Mouse (Mus musculus): ENCODE results near the gene Pigf. TPM values are rescaled to one million over a fixed set of nuclear protein-coding genes. Genes with fewer than 3 reads are reported as not detected.

Pigf gene
- polyA plus RNA-seq, 1 experiment from 2014 or later, result 31.1 TPM

DNA sequence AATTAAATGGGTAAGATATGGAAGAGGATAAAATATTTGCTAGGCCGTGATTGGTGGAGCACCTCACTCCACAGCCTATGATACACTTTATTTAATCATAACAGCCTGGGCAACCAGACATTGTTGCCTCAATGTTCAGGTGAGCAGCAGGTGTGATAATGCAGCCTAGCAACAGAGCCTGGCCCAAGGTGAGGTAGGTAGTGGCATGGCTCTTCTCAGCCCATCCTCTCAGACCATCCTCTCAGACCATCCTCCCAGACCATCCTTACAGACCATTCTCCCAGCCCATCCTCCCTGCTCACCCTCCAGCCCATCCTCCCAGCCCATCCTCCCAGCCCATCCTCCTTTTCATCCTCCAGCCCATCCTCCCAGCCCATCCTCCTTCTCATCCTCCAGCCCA, 26.4 kb upstream of the Pigf start:
- Histone ChIP-seq H3K27me3 (ENCODE audit: insufficient read depth, low read length) (no peaks in the 10 kb centered on the region), H3K9ac (no peak overlapping the region), H3K27ac (ENCODE audit: low read depth) (no peak overlapping the region), H3K9me3 (ENCODE audit: low read depth, low read length) (no peaks in the 10 kb centered on the region), H3K4me2 (no peak overlapping the region), H3K4me3 (ENCODE audit: low read depth, low read length) (no peak overlapping the region), H3K36me3 (ENCODE audit: insufficient read depth) (no peaks in the 10 kb centered on the region), H3K4me1 (ENCODE audit: insufficient read depth) (0 out of 2 replicates have a peak, but pooled peaks cover 5% of the 10 kb centered on the region)
- DNase-seq (no peak), ATAC-seq (ENCODE audit: insufficient read depth) (no peak)
- 84% methylated on average over 1 of the region's 1 CpGs for WGBS
- TF ChIP-seq CTCF (IDR thresholded peaks at IDR 0.05; ENCODE audit: low read depth), result no peak

DNA sequence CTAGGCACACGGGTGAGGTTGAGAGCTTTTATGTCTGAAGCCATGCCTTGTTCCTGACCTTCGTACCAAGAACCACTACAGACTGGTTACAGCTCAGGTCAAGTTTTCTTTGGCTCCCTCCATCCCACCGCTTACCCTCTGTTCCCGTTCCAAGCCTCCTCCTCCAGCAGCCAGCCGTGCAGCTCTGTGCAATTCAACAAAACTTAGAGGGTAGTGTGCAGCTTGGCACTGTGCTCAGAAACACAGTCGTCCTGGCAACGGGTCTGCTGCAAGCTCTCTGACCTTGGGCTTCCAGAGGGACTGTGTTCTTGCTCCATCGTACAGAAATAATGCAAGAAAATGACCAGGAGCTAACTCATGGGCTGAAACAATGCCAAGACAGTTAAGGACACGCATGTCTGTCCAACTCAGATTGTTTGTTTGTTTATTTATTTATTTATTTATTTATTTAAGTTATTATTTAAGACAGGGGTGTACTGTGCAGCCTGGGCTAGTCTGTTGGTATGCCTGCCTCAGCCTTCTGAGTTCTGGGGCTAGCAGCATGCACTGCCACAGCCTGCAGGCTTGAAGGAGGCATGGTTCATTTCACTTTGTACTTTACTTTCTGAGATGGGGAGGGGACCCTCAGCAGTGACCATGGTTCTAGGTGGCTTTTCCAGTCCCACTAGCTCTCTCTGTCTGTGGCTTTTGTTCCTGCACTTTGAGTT, 25.4 kb upstream of the Pigf start:
- Histone ChIP-seq H3K27ac (ENCODE audit: low read depth) (no peak overlapping the region), H3K36me3 (ENCODE audit: insufficient read depth) (no peaks in the 10 kb centered on the region), H3K9ac (no peak overlapping the region), H3K4me3 (ENCODE audit: low read depth, low read length) (no peak overlapping the region), H3K4me1 (ENCODE audit: insufficient read depth) (0 out of 2 replicates have a peak, but pooled peaks cover 5% of the 10 kb centered on the region), H3K27me3 (ENCODE audit: insufficient read depth, low read length) (no peaks in the 10 kb centered on the region), H3K9me3 (ENCODE audit: low read depth, low read length) (no peaks in the 10 kb centered on the region), H3K4me2 (no peak overlapping the region)
- DNase-seq, result peak; percentile 59
- 53% methylated on average over 9 of the region's 9 CpGs for WGBS
- no peak for TF ChIP-seq CTCF (IDR thresholded peaks at IDR 0.05; ENCODE audit: low read depth)
- ATAC-seq (ENCODE audit: insufficient read depth), result peak; percentile 52; the same call in 1 of the 2 replicates

DNA sequence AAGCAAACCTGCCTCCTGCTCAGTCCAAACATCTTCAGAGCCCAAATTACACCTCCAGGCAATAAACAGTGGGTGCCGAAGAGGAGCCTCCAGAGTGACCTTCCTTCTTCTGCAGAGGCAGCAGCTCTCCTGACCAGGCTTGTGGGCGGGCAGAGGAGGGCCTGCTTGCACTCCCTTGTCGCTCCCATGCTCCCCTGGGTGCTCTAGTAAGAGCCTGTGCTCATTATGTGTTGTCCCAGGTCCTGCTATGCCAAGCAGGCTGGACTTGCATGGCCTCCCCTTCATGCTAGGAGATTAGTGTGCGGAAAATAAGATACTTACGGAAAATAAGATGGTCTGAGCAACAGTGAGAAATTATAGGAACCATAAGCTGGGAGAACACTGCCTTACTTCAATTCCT, 24.5 kb upstream of the Pigf start:
- WGBS, result 64% methylated on average over 5 of the region's 5 CpGs
- Histone ChIP-seq H3K4me2 (no peak overlapping the region), H3K9ac (no peak overlapping the region), H3K27ac (ENCODE audit: low read depth) (no peak overlapping the region), H3K4me1 (ENCODE audit: insufficient read depth) (no peaks in the 10 kb centered on the region), H3K36me3 (ENCODE audit: insufficient read depth) (no peaks in the 10 kb centered on the region), H3K4me3 (ENCODE audit: low read depth, low read length) (no peak overlapping the region), H3K27me3 (ENCODE audit: insufficient read depth, low read length) (no peaks in the 10 kb centered on the region), H3K9me3 (ENCODE audit: low read depth, low read length) (no peaks in the 10 kb centered on the region)
- no peak for TF ChIP-seq CTCF (IDR thresholded peaks at IDR 0.05; ENCODE audit: low read depth)
- DNase-seq (no peak), ATAC-seq (ENCODE audit: insufficient read depth) (no peak)

DNA sequence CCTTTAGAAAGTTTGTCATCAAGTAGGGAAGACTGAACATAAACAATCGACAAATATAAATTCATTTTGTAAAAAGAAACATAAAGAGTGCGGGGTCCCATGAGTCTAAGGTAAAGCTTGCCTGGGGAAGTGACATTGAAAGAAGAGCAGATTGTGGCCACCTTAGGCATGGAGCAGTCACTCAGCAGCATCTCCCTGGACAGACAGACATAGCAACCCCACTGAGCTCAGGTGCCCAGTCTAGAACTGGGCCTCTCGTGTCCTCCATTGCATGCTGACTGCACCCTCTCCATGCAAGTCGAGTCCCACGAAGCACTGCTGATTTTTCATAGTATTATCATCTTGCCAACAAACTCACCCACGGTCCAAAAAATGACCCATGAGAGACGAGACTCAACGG, 19.6 kb upstream of the Pigf start:
- Histone ChIP-seq H3K36me3 (ENCODE audit: insufficient read depth) (no peaks in the 10 kb centered on the region), H3K4me1 (ENCODE audit: insufficient read depth) (no peaks in the 10 kb centered on the region), H3K9me3 (ENCODE audit: low read depth, low read length) (no peaks in the 10 kb centered on the region), H3K9ac (no peak overlapping the region), H3K4me3 (ENCODE audit: low read depth, low read length) (no peak overlapping the region), H3K27ac (ENCODE audit: low read depth) (no peak overlapping the region), H3K4me2 (no peak overlapping the region), H3K27me3 (ENCODE audit: insufficient read depth, low read length) (no peaks in the 10 kb centered on the region)
- ATAC-seq (ENCODE audit: insufficient read depth), result peak; percentile 39; the same call in 1 of the 2 replicates
- WGBS, result 73% methylated on average over 8 of the region's 8 CpGs
- no peak for TF ChIP-seq CTCF (IDR thresholded peaks at IDR 0.05; ENCODE audit: low read depth)
- no peak for DNase-seq

DNA sequence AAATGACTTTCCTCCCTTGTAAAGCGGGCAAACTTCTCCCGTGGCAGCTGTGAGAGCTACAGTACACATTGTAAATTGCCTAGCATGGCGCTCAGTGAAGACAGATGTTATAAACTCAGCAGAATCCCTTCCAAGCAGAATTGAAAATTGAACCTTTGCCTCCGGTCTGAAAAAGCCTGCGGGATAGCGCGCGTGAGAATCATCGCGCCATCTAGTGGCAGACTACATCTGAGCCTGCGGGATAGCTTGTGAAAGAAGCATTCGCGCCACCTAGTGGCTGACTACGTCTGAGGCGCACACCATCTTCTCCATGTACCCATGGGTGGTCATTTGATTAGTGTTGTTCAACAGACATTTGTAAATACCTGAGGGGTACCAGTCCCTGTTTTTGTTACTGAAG, 19.2 kb upstream of the Pigf start:
- Histone ChIP-seq H3K9me3 (ENCODE audit: low read depth, low read length) (no peaks in the 10 kb centered on the region), H3K4me1 (ENCODE audit: insufficient read depth) (no peaks in the 10 kb centered on the region), H3K36me3 (ENCODE audit: insufficient read depth) (no peaks in the 10 kb centered on the region), H3K4me3 (ENCODE audit: low read depth, low read length) (no peak overlapping the region), H3K27ac (ENCODE audit: low read depth) (no peak overlapping the region), H3K9ac (no peak overlapping the region), H3K27me3 (ENCODE audit: insufficient read depth, low read length) (no peaks in the 10 kb centered on the region), H3K4me2 (no peak overlapping the region)
- DNase-seq (peak; percentile 100), ATAC-seq (ENCODE audit: insufficient read depth) (peak; percentile 85)
- peak; percentile 100 for TF ChIP-seq CTCF (IDR thresholded peaks at IDR 0.05; ENCODE audit: low read depth)
- WGBS, result 1% methylated on average over 15 of the region's 15 CpGs

DNA sequence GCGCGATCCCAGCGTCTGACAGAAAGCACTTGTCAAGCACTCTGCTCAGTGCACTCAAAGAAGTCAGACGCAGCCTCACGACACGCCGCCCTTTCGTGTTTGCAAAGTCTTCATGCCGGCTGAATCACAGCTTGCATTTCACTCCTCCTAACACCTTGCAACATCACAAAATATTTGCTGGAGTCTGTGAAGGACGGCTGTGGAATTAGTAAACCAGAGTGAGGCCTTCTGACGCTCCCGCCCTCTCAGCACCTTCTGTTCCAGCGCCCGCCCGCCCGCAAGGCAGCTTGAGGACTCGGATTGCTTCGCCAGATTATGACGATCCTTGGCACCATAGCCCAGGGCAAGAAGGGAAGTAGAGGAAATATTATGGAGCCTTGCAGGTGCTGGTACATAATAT, 16.5 kb upstream of the Pigf start:
- no peaks in the 10 kb centered on the region for H3K9me3 ChIP-seq (ENCODE audit: low read depth, low read length)
- no peak overlapping the region for H3K9ac ChIP-seq
- ATAC-seq (ENCODE audit: insufficient read depth), result no peak
- peak overlapping the region; percentile 25 for H3K4me2 ChIP-seq
- no peaks in the 10 kb centered on the region for H3K27me3 ChIP-seq (ENCODE audit: insufficient read depth, low read length)
- H3K4me3 ChIP-seq (ENCODE audit: low read depth, low read length), result no peak overlapping the region
- DNase-seq, result peak; percentile 25
- H3K4me1 ChIP-seq (ENCODE audit: insufficient read depth), result no peaks in the 10 kb centered on the region
- TF ChIP-seq CTCF (IDR thresholded peaks at IDR 0.05; ENCODE audit: low read depth), result no peak
- 0 out of 2 replicates have a peak, but pooled peaks cover 2% of the 10 kb centered on the region for H3K36me3 ChIP-seq (ENCODE audit: insufficient read depth)
- no peak overlapping the region for H3K27ac ChIP-seq (ENCODE audit: low read depth)
- WGBS, result 51% methylated on average over 19 of the region's 19 CpGs

DNA sequence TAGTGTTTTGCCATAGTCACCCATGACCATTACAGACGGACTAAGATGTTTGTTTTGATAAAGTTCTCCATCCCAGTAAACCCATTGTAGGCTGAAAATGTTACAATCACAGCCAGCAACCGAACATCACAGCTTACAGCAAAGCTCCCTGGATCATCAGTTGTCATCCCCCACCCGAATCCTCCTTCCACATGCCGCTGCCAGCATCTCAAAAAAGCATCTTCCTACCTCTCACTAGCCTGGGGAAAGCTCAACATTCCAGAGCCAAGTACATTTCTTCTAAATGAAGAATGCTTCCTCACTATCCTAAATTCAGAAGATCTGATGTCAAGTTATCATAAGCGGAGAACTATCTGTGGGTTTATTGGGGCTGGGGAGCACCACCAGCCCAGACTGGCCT, 13.3 kb upstream of the Pigf start:
- no peaks in the 10 kb centered on the region for H3K4me1 ChIP-seq (ENCODE audit: insufficient read depth)
- no peak for TF ChIP-seq CTCF (IDR thresholded peaks at IDR 0.05; ENCODE audit: low read depth)
- H3K9me3 ChIP-seq (ENCODE audit: low read depth, low read length), result no peaks in the 10 kb centered on the region
- no peaks in the 10 kb centered on the region for H3K27me3 ChIP-seq (ENCODE audit: insufficient read depth, low read length)
- H3K27ac ChIP-seq (ENCODE audit: low read depth), result no peak overlapping the region
- ATAC-seq (ENCODE audit: insufficient read depth) (no peak), DNase-seq (no peak)
- WGBS, result 79% methylated on average over 5 of the region's 5 CpGs
- no peak overlapping the region for H3K4me2 ChIP-seq
- peaks cover 18% of the 10 kb centered on the region for H3K36me3 ChIP-seq (ENCODE audit: insufficient read depth)
- no peak overlapping the region for H3K9ac ChIP-seq
- no peak overlapping the region for H3K4me3 ChIP-seq (ENCODE audit: low read depth, low read length)
